Mouse (Mus musculus): ENCODE results near the gene Xrra1. TPM values are rescaled to one million over a fixed set of nuclear protein-coding genes. Genes with fewer than 3 reads are reported as not detected.

The Xrra1 gene
- polyA plus RNA-seq, 1 experiment from 2014 or later = 0.35 TPM

- 90% methylated on average over 14 of the region's 14 CpGs for whole genome bisulfite sequencing
- peaks cover 54% of the 10 kb centered on the region for H3K36me3 ChIP-seq
- no peak overlapping the region for H3K27ac ChIP-seq
- no peaks in the 10 kb centered on the region for H3K27me3 ChIP-seq (ENCODE audit: low read depth, poor library complexity, severe bottlenecking)
- DNase-seq (ENCODE audit: low spot score) = no peak
- H3K4me1 ChIP-seq = peaks cover 17% of the 10 kb centered on the region
- 0 out of 2 replicates have a peak overlapping the region, but pooled peaks have one; percentile 70 for H3K4me3 ChIP-seq
- H3K9me3 ChIP-seq (replicated peaks) = no peaks in the 10 kb centered on the region
These were observed 2.6 kb upstream of the Xrra1 start for GRCm38 (mm10) chr7:99856266-99856861.

GRCm38 (mm10) chr7:99858175-99858812 lies 622 bp upstream of the Xrra1 start:
- DNase-seq (ENCODE audit: low spot score) = no peak
- H3K27ac ChIP-seq = peak overlapping the region; percentile 92
- peak overlapping the region; percentile 70 for H3K4me3 ChIP-seq
- H3K9me3 ChIP-seq (replicated peaks) = no peaks in the 10 kb centered on the region
- no peaks in the 10 kb centered on the region for H3K27me3 ChIP-seq (ENCODE audit: low read depth, poor library complexity, severe bottlenecking)
- peaks cover 35% of the 10 kb centered on the region for H3K36me3 ChIP-seq
- WGBS = under 1% methylated on average over 19 of the region's 19 CpGs
- peaks cover 17% of the 10 kb centered on the region for H3K4me1 ChIP-seq

GRCm38 (mm10) chr7:99863362-99863761 lies 4.4 kb downstream of the Xrra1 start, which contains the start of gene Spcs2:
Gene Spcs2 (minus strand): TSS chr7:99863462.
- H3K27ac ChIP-seq = no peak within 1 kb of the TSS
- H3K36me3 ChIP-seq = no peaks in the 10 kb centered on the region
- 49% methylated on average over 7 of the region's 7 CpGs for WGBS
- no peak within 1 kb of the TSS for H3K4me3 ChIP-seq
- no peaks in the 10 kb centered on the region for H3K27me3 ChIP-seq (ENCODE audit: low read depth, poor library complexity, severe bottlenecking)
- no peak for DNase-seq (ENCODE audit: low spot score)
- peaks cover 12% of the 10 kb centered on the region; the same call in 1 of the 2 replicates for H3K4me1 ChIP-seq
- H3K9me3 ChIP-seq (replicated peaks) = no peaks in the 10 kb centered on the region

- Histone ChIP-seq H3K4me3 (no peak overlapping the region), H3K36me3 (no peaks in the 10 kb centered on the region), H3K27me3 (ENCODE audit: low read depth, poor library complexity, severe bottlenecking) (no peaks in the 10 kb centered on the region), H3K4me1 (peaks cover 9% of the 10 kb centered on the region; the same call in 1 of the 2 replicates), H3K9me3 (replicated peaks) (no peaks in the 10 kb centered on the region), H3K27ac (no peak overlapping the region)
- WGBS = 78% methylated on average over 11 of the region's 11 CpGs
- DNase-seq (ENCODE audit: low spot score) = no peak
These were observed 5.5 kb downstream of the Xrra1 start for GRCm38 (mm10) chr7:99864241-99865028.

- H3K27ac ChIP-seq = no peak overlapping the region
- 67% methylated on average over 3 of the region's 3 CpGs for WGBS
- H3K27me3 ChIP-seq (ENCODE audit: low read depth, poor library complexity, severe bottlenecking) = no peaks in the 10 kb centered on the region
These were observed 6.3 kb downstream of the Xrra1 start for GRCm38 (mm10) chr7:99865219-99865618.

GRCm38 (mm10) chr7:99869296-99869695 lies 10.4 kb downstream of the Xrra1 start:
- 71% methylated on average over 4 of the region's 4 CpGs for WGBS
- Histone ChIP-seq H3K4me3 (no peak overlapping the region), H3K9me3 (replicated peaks) (no peaks in the 10 kb centered on the region), H3K4me1 (peaks cover 9% of the 10 kb centered on the region; the same call in 1 of the 2 replicates), H3K27me3 (ENCODE audit: low read depth, poor library complexity, severe bottlenecking) (no peaks in the 10 kb centered on the region), H3K27ac (no peak overlapping the region), H3K36me3 (no peaks in the 10 kb centered on the region)
- no peak for DNase-seq (ENCODE audit: low spot score)

More at GRCm38 (mm10) chr7:99865219-99865618, 6.3 kb downstream of the Xrra1 start:
- H3K4me1 ChIP-seq = peaks cover 9% of the 10 kb centered on the region; the same call in 1 of the 2 replicates
- DNase-seq (ENCODE audit: low spot score) = no peak
- H3K36me3 ChIP-seq = no peaks in the 10 kb centered on the region
- H3K4me3 ChIP-seq = no peak overlapping the region
- no peaks in the 10 kb centered on the region for H3K9me3 ChIP-seq (replicated peaks)

GRCm38 (mm10) chr7:99873965-99874364 lies 15.0 kb downstream of the Xrra1 start:
- Histone ChIP-seq H3K4me3 (no peak overlapping the region), H3K27me3 (ENCODE audit: low read depth, poor library complexity, severe bottlenecking) (no peaks in the 10 kb centered on the region), H3K27ac (no peak overlapping the region), H3K9me3 (replicated peaks) (no peaks in the 10 kb centered on the region), H3K4me1 (no peaks in the 10 kb centered on the region), H3K36me3 (no peaks in the 10 kb centered on the region)
- WGBS = 79% methylated on average over 6 of the region's 6 CpGs
- no peak for DNase-seq (ENCODE audit: low spot score)

GRCm38 (mm10) chr7:99875891-99876290 lies 17.0 kb downstream of the Xrra1 start:
- 45% methylated on average over 5 of the region's 5 CpGs for WGBS
- DNase-seq (ENCODE audit: low spot score) = no peak
- no peaks in the 10 kb centered on the region for H3K27me3 ChIP-seq (ENCODE audit: low read depth, poor library complexity, severe bottlenecking)
- no peaks in the 10 kb centered on the region for H3K4me1 ChIP-seq
- no peaks in the 10 kb centered on the region for H3K36me3 ChIP-seq
- no peaks in the 10 kb centered on the region for H3K9me3 ChIP-seq (replicated peaks)
- H3K4me3 ChIP-seq = no peak overlapping the region
- H3K27ac ChIP-seq = no peak overlapping the region

- Histone ChIP-seq H3K27ac (no peak overlapping the region), H3K36me3 (no peaks in the 10 kb centered on the region), H3K9me3 (replicated peaks) (no peaks in the 10 kb centered on the region), H3K27me3 (ENCODE audit: low read depth, poor library complexity, severe bottlenecking) (no peaks in the 10 kb centered on the region), H3K4me1 (no peaks in the 10 kb centered on the region), H3K4me3 (no peak overlapping the region)
- DNase-seq (ENCODE audit: low spot score) = peak; percentile 87
- WGBS = under 1% methylated on average over 3 of the region's 3 CpGs
These were observed 17.4 kb downstream of the Xrra1 start for GRCm38 (mm10) chr7:99876345-99876744.

- 82% methylated on average over 2 of the region's 2 CpGs for WGBS
- H3K4me1 ChIP-seq = no peaks in the 10 kb centered on the region
- DNase-seq (ENCODE audit: low spot score) = no peak
- H3K36me3 ChIP-seq = no peaks in the 10 kb centered on the region
- H3K4me3 ChIP-seq = no peak overlapping the region
- H3K27me3 ChIP-seq (ENCODE audit: low read depth, poor library complexity, severe bottlenecking) = no peaks in the 10 kb centered on the region
- H3K27ac ChIP-seq = no peak overlapping the region
- H3K9me3 ChIP-seq (replicated peaks) = no peaks in the 10 kb centered on the region
These were observed 19.3 kb downstream of the Xrra1 start for GRCm38 (mm10) chr7:99878254-99878653.

GRCm38 (mm10) chr7:99887230-99887735 lies 28.4 kb downstream of the Xrra1 start:
- Histone ChIP-seq H3K4me3 (no peak overlapping the region), H3K4me1 (peaks cover 19% of the 10 kb centered on the region), H3K27me3 (ENCODE audit: low read depth, poor library complexity, severe bottlenecking) (no peaks in the 10 kb centered on the region), H3K36me3 (no peaks in the 10 kb centered on the region), H3K27ac (no peak overlapping the region), H3K9me3 (replicated peaks) (no peaks in the 10 kb centered on the region)
- no peak for DNase-seq (ENCODE audit: low spot score)
- 91% methylated on average over 2 of the region's 2 CpGs for WGBS

GRCm38 (mm10) chr7:99887743-99888142 lies 28.8 kb downstream of the Xrra1 start:
- H3K27ac ChIP-seq = no peak overlapping the region
- DNase-seq (ENCODE audit: low spot score) = no peak

More at GRCm38 (mm10) chr7:99887743-99888142, 28.8 kb downstream of the Xrra1 start:
- Histone ChIP-seq H3K4me3 (no peak overlapping the region), H3K4me1 (peaks cover 19% of the 10 kb centered on the region), H3K9me3 (replicated peaks) (no peaks in the 10 kb centered on the region), H3K27me3 (ENCODE audit: low read depth, poor library complexity, severe bottlenecking) (no peaks in the 10 kb centered on the region), H3K36me3 (no peaks in the 10 kb centered on the region)

Measured in limb, embryonic 10.5 days (tissue).